Mouse (Mus musculus): Measurements from ENCODE around the gene Magi2.

- no peak for TF ChIP-seq CTCF (IDR thresholded peaks at IDR 0.05; ENCODE audit: extremely low read depth, insufficient read length, insufficient replicate concordance, low read depth, low read length)
- no peak for TF ChIP-seq POLR2A (IDR thresholded peaks at IDR 0.05; ENCODE audit: low read depth, low read length)
These were observed 83.0 kb downstream of the Magi2 start for GRCm38 (mm10) chr5:19309870-19310269.
